Mouse (Mus musculus): ENCODE data around the gene Ctsw.

DNA sequence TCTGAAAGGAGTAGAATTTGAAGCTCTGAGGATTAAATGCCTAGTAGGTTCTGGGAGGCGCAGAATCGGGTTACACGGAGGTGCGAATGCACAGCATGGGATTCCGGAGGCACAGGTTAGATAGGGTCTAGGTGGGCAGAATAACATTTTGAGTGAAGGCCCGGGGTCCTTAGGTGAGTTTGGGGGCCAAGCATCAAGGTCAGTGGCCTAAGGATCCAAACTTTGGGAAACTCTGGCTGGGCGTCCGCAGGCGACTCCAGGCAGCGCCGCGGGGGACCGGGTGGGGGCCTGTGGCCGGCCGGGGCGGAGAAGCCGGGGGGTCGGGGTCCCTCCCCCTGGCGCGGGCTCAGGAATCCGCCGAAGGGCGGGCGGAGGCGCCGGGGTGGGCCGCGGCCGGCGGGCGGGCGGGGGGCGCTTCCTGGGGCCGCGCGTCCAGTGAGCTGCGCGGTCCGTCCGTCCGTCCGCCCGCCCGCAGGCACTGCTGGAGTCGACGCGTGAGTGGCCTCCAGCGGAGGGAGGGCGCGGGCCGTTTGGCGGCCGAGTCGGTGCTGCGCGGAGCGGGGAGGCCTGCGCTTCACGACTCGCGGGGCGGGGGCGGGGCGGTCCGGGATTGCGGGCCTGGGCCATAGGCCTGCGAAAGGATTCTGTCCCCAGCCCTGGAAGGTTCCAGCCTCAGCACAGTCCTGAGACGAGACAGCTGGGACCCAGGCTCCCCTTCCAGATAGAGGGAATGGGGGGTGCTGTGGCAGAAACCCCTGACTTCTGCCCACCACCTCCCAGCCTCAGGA, 6.2 kb upstream of the Ctsw start:
- no peak for TF ChIP-seq CTCF (IDR thresholded peaks at IDR 0.05; ENCODE audit: extremely low read depth, insufficient read depth, insufficient read length, insufficient replicate concordance)
- TF ChIP-seq POLR2A (IDR thresholded peaks at IDR 0.05; ENCODE audit: low read depth, low read length), result no peak

Measured in spleen, adult 2 months (tissue).